Mouse (Mus musculus) spleen, adult 2 months (tissue): Measurements from ENCODE around the gene Mdga1. TPM values are rescaled to one million over a fixed set of nuclear protein-coding genes. Genes with fewer than 3 reads are reported as not detected.

Experiments
- DNase-seq, 2 experiments: peaks; one replicate each; pipeline versions ENCODE4 v3.0.0 to v3.0.0-alpha.2; 2012 to 2021; ENCODE audit warnings: low spot score in 2 of 2, low read depth in 1 of 2
- H3K27ac ChIP-seq: fragments of 200-500 bp; 2 replicates; pipeline ENCODE4 v1.5.1; 2012; ENCODE audit warnings: low read length, inconsistent platforms; ENCODE audit not compliant: insufficient read depth
- H3K27me3 ChIP-seq: fragments of 200-500 bp; 2 replicates; pipeline ENCODE4 v1.6.1; 2012; ENCODE audit warnings: mild to moderate bottlenecking, moderate library complexity, low read length, inconsistent platforms; ENCODE audit not compliant: control insufficient read depth, insufficient read depth
- H3K36me3 ChIP-seq: fragments of 200-500 bp; 2 replicates; pipeline ENCODE4 v1.6.1; 2012; ENCODE audit warnings: mild to moderate bottlenecking, low read length, inconsistent platforms; ENCODE audit not compliant: control insufficient read depth, insufficient read depth
- H3K4me1 ChIP-seq: fragments of 200-500 bp; 2 replicates; pipeline ENCODE4 v1.6.1; 2011; ENCODE audit warnings: inconsistent platforms; ENCODE audit not compliant: control insufficient read depth, insufficient read depth, insufficient read length
- H3K4me3 ChIP-seq: fragments of 200-500 bp; 2 replicates; pipeline ENCODE4 v1.5.1; 2011; ENCODE audit warnings: mild to moderate bottlenecking, inconsistent platforms; ENCODE audit not compliant: insufficient read depth, insufficient read length; ENCODE audit errors: extremely low read depth
- CTCF ChIP-seq: fragments of 200-500 bp; IDR thresholded peaks from 2 replicates; pipeline ENCODE4 v1.5.1; 2011; ENCODE audit warnings: mild to moderate bottlenecking, inconsistent platforms; ENCODE audit not compliant: insufficient read depth, insufficient read length, insufficient replicate concordance; ENCODE audit errors: extremely low read depth
- POLR2A ChIP-seq: fragments of 200-500 bp; IDR thresholded peaks from 2 replicates; pipeline ENCODE4 v1.6.1; 2011; ENCODE audit warnings: low read depth, low read length, inconsistent platforms
- WGBS: fragments of 180-500 bp; shearing (Covaris S2); methylation state at CpG from one replicate; pipeline ENCODE4 v1.1.7; 2018; 5-methylcytosine and 5-hydroxymethylcytosine counted together
- polyA plus RNA-seq: library from polyadenylated mRNA; depleted of rRNA; stranded (reverse); fragments of >200 nt; gene quantifications from 2 replicates; pipeline ENCODE4 v1.2.3, GENCODE M21; 2012

Mdga1 gene
- polyA plus RNA-seq, 1 experiment: 1.6 TPM

GRCm38 (mm10) chr17:29818264-29818945 lies 151.5 kb downstream of the Mdga1 start:
- H3K36me3 ChIP-seq: no peaks in the 10 kb centered on the region
- no peak overlapping the region for H3K27ac ChIP-seq
- 85% methylated on average over 11 of the region's 11 CpGs for WGBS
- no peak for TF ChIP-seq CTCF
- TF ChIP-seq POLR2A: no peak
- H3K4me1 ChIP-seq: no peaks in the 10 kb centered on the region
- H3K4me3 ChIP-seq: no peak overlapping the region
- no peaks in the 10 kb centered on the region for H3K27me3 ChIP-seq
- DNase-seq: no peak

GRCm38 (mm10) chr17:29814758-29815157 lies 155.1 kb downstream of the Mdga1 start:
- Histone ChIP-seq H3K27me3 (no peaks in the 10 kb centered on the region), H3K4me3 (no peak overlapping the region), H3K4me1 (no peaks in the 10 kb centered on the region), H3K36me3 (no peaks in the 10 kb centered on the region), H3K27ac (no peak overlapping the region)
- DNase-seq: no peak
- TF ChIP-seq POLR2A (no peak), CTCF (no peak)
- WGBS: 93% methylated on average over 6 of the region's 6 CpGs

DNA sequence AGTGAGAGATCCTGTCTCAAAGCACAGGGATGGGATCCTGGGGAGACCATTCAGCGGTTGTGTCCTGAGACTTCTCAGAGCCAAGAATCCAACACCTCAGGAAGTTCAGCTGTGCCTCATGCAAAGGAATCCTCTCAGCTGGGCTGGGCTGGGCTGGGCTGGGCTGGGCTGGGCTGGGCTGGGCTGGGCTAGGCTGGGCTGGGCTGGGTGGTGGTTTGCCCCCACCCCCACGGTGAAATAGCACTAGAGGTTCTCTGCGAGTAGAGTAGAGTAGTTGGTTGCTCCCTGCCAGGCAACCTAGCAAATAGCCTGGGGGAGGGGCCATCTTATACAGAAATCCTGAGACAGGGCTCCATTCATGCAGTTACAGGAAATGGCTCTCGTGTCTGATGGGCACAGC lies 156.6 kb downstream of the Mdga1 start:
- 35% methylated on average over 4 of the region's 4 CpGs for WGBS
- no peak overlapping the region for H3K27ac ChIP-seq
- no peak for DNase-seq
- H3K27me3 ChIP-seq: no peaks in the 10 kb centered on the region
- TF ChIP-seq CTCF: no peak
- no peak for TF ChIP-seq POLR2A
- no peak overlapping the region for H3K4me3 ChIP-seq
- no peaks in the 10 kb centered on the region for H3K36me3 ChIP-seq
- no peaks in the 10 kb centered on the region for H3K4me1 ChIP-seq

GRCm38 (mm10) chr17:29803545-29803944 lies 166.3 kb downstream of the Mdga1 start:
- H3K4me3 ChIP-seq: no peak overlapping the region
- no peak overlapping the region for H3K27ac ChIP-seq
- no peak for DNase-seq
- no peak for TF ChIP-seq CTCF
- H3K36me3 ChIP-seq: no peaks in the 10 kb centered on the region
- H3K27me3 ChIP-seq: no peaks in the 10 kb centered on the region
- 85% methylated on average over 3 of the region's 3 CpGs for WGBS
- no peaks in the 10 kb centered on the region for H3K4me1 ChIP-seq

DNA sequence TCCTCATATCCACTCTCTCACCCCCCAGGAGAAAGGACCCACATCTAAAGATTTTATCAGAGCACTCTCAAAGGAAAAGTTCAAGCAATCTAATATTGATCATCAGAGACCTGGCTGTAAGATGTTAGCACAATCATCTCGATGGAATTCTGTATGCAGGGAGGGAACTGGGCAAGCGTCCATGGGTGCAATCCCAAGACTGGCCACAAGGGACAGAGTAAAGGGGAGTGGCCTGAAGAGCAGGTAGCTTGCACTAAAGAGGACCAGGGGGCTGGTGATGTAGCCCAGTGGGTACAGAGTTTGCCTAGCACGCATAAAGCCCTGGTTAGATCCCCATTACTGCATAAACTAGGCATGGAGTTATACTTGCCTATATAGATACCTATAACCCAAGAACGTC lies 168.5 kb downstream of the Mdga1 start:
- Histone ChIP-seq H3K27ac (no peak overlapping the region), H3K4me1 (no peaks in the 10 kb centered on the region), H3K4me3 (no peak overlapping the region), H3K27me3 (no peaks in the 10 kb centered on the region), H3K36me3 (no peaks in the 10 kb centered on the region)
- DNase-seq: peak; percentile 9 to 52
- TF ChIP-seq CTCF (peak; percentile 51; the same call in 1 of the 2 replicates), POLR2A (no peak)
- WGBS: 43% methylated on average over 4 of the region's 4 CpGs

DNA sequence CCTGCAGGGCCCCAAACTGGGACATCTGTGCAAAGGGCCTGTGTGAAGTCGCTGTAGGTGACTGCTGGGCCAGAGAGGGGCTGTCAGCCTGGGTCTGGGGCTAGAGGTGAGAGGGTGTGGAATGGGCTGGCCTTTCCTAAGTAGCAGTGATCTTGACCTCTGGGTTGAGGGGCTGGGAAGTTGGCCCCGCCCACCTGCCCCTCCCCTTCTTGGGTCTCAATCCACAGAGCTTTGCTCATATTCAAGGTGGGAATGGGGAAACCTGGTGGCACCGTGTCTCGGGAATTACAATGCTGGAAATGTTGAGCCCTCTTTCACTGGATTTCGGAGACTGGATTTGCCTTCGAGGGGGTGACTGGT lies 169.8 kb downstream of the Mdga1 start:
- no peak for DNase-seq
- TF ChIP-seq CTCF (no peak), POLR2A (no peak)
- Histone ChIP-seq H3K36me3 (no peaks in the 10 kb centered on the region), H3K27me3 (0 out of 2 replicates have a peak, but pooled peaks cover 1% of the 10 kb centered on the region), H3K4me1 (no peaks in the 10 kb centered on the region), H3K27ac (no peak overlapping the region), H3K4me3 (no peak overlapping the region)
- WGBS: 78% methylated on average over 6 of the region's 6 CpGs

DNA sequence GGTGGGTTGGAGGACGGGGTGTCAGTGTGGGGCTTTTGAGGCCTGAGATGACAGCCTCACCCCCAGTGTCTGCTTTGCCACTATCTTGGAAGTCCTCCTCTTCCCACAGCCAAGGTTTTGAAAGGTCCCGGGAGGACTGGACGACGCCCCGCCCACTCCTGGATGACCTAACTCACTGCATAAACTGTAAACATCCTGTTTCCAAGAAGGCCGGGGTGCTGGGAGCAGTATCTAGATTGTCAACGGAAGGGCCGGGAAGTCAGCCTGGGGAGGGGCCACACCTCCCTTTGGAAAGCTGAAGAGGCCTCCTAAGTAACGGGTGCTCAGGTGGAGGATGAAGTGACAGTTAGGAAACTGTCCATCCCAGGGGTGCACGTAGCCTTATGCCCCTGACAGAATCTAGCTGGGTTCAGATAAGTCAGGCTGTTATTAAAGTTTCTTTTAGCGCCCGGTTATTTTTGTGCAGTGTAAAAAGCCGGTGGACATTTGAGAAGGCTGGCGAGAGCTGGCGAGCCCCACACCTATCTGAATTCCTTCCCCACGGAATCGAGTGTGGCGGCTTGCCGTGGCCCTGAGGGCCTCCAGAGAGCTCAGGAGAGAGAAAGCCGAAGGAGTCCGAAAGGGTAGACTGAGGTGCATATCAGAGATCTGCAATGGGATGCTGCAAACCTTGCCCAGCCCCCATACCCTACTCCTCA lies 170.3 kb downstream of the Mdga1 start:
- Histone ChIP-seq H3K4me3 (no peak overlapping the region), H3K27me3 (0 out of 2 replicates have a peak, but pooled peaks cover 1% of the 10 kb centered on the region), H3K36me3 (no peaks in the 10 kb centered on the region), H3K4me1 (no peaks in the 10 kb centered on the region), H3K27ac (no peak overlapping the region)
- WGBS: 88% methylated on average over 21 of the region's 21 CpGs
- no peak for TF ChIP-seq POLR2A
- TF ChIP-seq CTCF: no peak
- no peak for DNase-seq
